Mouse (Mus musculus): ENCODE data around the gene Wdfy2. TPM values are rescaled to one million over a fixed set of nuclear protein-coding genes. Genes with fewer than 3 reads are reported as not detected.

The Wdfy2 gene
- polyA plus RNA-seq, 1 experiment from 2014 or later, result 7.6 TPM

DNA sequence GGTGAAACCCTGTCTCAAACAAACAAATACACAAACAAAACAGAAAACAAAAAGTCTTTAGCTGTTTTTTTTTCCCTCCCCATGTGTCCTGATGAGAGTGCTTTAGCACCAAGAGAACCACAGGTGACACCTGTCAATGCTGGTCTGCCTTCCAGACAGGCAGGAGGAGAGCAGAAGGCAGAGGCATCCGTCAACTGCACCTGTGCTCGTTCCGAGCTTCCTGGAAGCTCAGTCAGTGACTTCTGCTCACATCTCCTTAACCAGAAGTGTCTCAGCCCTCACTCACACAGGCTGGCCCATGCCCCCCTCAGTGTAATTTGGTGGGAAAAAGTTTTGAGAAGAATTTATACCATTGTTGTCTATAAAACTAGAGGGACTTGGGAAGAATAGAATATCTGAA, 15.4 kb downstream of the Wdfy2 start:
- Histone ChIP-seq H3K4me1 (replicated peaks; ENCODE audit: control insufficient read depth, insufficient read depth, low read length) (peaks cover 11% of the 10 kb centered on the region), H3K4me3 (ENCODE audit: low read depth, low read length) (no peak overlapping the region), H3K27me3 (replicated peaks; ENCODE audit: control insufficient read depth, insufficient read depth, low read length) (no peaks in the 10 kb centered on the region), H3K4me2 (ENCODE audit: low read length) (no peak overlapping the region), H3K9ac (ENCODE audit: low read length) (no peak overlapping the region), H3K27ac (ENCODE audit: low read depth) (no peak overlapping the region), H3K36me3 (ENCODE audit: control insufficient read depth, insufficient read depth, low read length) (no peaks in the 10 kb centered on the region), H3K9me3 (ENCODE audit: control insufficient read depth, low read length) (no peaks in the 10 kb centered on the region)
- WGBS, result 75% methylated on average over 3 of the region's 3 CpGs
- DNase-seq (ENCODE audit: low spot score) (no peak), ATAC-seq (replicated peaks; ENCODE audit: low FRiP score, low TSS enrichment, low read depth) (no peak)

DNA sequence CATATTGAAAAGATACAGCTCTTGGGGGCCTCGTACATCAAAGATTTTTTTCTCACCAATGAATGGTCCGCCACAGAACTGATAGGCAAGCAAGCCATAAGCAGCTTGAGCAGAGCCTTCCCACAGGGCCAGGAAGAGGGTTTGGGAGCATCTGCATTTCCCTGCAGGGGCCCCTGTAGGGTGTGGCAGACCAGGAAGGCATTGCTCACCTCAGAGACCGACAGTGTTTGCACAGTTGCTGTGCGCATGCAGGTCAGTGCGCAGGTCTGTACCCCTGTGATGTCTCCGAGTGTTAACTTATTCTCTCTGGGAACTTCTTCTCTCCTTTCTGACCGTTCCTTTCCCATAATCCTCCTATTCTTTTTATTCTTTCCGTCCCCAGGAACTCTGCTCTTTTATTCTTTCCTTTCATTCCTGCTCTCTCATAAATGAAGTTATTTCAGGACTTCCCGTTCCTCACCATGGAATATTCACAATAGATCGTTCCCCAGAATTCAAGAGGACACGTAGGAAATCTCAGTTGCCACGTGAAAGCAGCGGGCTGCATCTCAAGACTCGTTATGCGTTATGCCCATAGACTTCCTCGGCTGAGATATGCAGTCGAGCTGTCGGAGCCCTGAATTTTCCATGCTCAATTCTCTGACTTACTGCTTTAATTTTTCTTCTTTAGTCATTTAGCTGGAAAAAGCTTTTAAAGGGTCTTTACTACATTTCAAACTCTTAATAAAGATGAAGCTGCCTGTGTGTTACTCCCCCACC, 17.8 kb downstream of the Wdfy2 start:
- Histone ChIP-seq H3K36me3 (ENCODE audit: control insufficient read depth, insufficient read depth, low read length) (no peaks in the 10 kb centered on the region), H3K27me3 (replicated peaks; ENCODE audit: control insufficient read depth, insufficient read depth, low read length) (no peaks in the 10 kb centered on the region), H3K4me1 (replicated peaks; ENCODE audit: control insufficient read depth, insufficient read depth, low read length) (peaks cover 11% of the 10 kb centered on the region), H3K4me2 (ENCODE audit: low read length) (no peak overlapping the region), H3K9ac (ENCODE audit: low read length) (no peak overlapping the region), H3K27ac (ENCODE audit: low read depth) (no peak overlapping the region), H3K4me3 (ENCODE audit: low read depth, low read length) (no peak overlapping the region), H3K9me3 (ENCODE audit: control insufficient read depth, low read length) (no peaks in the 10 kb centered on the region)
- 74% methylated on average over 18 of the region's 18 CpGs for WGBS
- DNase-seq (ENCODE audit: low spot score) (no peak), ATAC-seq (replicated peaks; ENCODE audit: low FRiP score, low TSS enrichment, low read depth) (no peak)

DNA sequence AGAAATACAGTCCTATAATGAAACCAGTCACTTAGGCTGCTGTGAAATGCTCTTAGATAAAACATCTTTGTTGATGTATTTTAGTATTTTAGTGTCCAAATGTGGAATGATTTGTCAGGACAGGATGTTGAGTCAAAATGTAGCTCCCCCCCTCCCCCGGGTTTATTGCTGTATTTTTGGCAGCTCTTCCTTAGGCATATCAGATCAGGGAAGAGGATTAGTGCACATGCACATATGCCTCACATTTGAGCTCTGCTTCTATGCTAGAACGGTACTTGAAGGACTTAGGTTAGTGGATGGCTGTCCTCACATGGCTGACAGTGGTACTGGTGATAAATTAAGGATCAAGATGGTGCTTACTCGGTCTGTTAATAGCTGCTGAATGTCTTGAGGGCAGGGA, 18.4 kb downstream of the Wdfy2 start:
- no peak for ATAC-seq (replicated peaks; ENCODE audit: low FRiP score, low TSS enrichment, low read depth)
- no peaks in the 10 kb centered on the region for H3K9me3 ChIP-seq (ENCODE audit: control insufficient read depth, low read length)
- no peak overlapping the region for H3K9ac ChIP-seq (ENCODE audit: low read length)
- no peak overlapping the region for H3K4me3 ChIP-seq (ENCODE audit: low read depth, low read length)
- H3K4me2 ChIP-seq (ENCODE audit: low read length), result no peak overlapping the region
- peaks cover 11% of the 10 kb centered on the region for H3K4me1 ChIP-seq (replicated peaks; ENCODE audit: control insufficient read depth, insufficient read depth, low read length)
- no peak overlapping the region for H3K27ac ChIP-seq (ENCODE audit: low read depth)
- 64% methylated on average over 3 of the region's 3 CpGs for WGBS
- DNase-seq (ENCODE audit: low spot score), result no peak
- H3K36me3 ChIP-seq (ENCODE audit: control insufficient read depth, insufficient read depth, low read length), result no peaks in the 10 kb centered on the region
- H3K27me3 ChIP-seq (replicated peaks; ENCODE audit: control insufficient read depth, insufficient read depth, low read length), result no peaks in the 10 kb centered on the region

DNA sequence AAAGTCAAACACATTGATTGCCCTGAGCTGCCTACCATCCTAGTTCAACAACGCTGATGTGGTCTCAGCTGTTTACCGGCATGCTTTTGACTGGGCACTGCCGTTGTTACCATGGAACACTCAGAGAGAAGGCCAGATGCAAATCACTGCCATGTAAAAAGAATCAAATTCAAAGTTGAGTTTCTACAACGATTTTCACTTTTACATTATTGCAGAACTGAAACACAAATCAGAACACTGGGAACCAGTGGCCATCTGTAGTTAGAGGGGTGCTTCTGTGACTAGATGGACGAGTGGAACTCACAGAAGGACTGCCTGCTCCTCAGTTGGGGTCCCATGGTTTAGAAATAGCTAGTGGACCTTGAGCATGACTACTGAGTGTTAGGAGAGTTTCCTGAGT, 19.0 kb downstream of the Wdfy2 start:
- 88% methylated on average over 5 of the region's 5 CpGs for WGBS
- Histone ChIP-seq H3K4me3 (ENCODE audit: low read depth, low read length) (no peak overlapping the region), H3K36me3 (ENCODE audit: control insufficient read depth, insufficient read depth, low read length) (no peaks in the 10 kb centered on the region), H3K4me1 (replicated peaks; ENCODE audit: control insufficient read depth, insufficient read depth, low read length) (peaks cover 11% of the 10 kb centered on the region), H3K27me3 (replicated peaks; ENCODE audit: control insufficient read depth, insufficient read depth, low read length) (no peaks in the 10 kb centered on the region), H3K4me2 (ENCODE audit: low read length) (no peak overlapping the region), H3K9ac (ENCODE audit: low read length) (no peak overlapping the region), H3K9me3 (ENCODE audit: control insufficient read depth, low read length) (no peaks in the 10 kb centered on the region), H3K27ac (ENCODE audit: low read depth) (no peak overlapping the region)
- no peak for DNase-seq (ENCODE audit: low spot score)
- no peak for ATAC-seq (replicated peaks; ENCODE audit: low FRiP score, low TSS enrichment, low read depth)

DNA sequence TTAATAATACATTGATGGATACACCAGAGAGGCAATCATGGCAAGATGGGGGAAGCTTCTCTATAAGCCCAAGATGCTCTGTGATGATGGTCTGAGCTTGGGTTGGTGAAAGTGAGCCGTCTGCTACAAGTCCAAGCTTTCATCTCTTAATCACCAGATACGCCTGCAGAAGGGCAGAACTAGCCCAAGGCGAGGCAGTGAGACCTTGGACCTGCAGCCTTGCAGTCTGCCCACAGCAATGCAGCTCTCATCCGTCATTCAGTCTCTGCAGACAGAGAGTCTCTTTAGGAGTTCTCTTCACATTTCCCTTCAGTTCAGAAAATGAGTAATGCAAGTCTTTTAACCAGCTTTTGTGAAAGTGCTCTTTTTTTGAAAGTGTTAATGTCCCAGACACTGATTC, 20.4 kb downstream of the Wdfy2 start:
- Histone ChIP-seq H3K36me3 (ENCODE audit: control insufficient read depth, insufficient read depth, low read length) (no peaks in the 10 kb centered on the region), H3K4me1 (replicated peaks; ENCODE audit: control insufficient read depth, insufficient read depth, low read length) (peaks cover 11% of the 10 kb centered on the region), H3K9me3 (ENCODE audit: control insufficient read depth, low read length) (no peaks in the 10 kb centered on the region), H3K4me2 (ENCODE audit: low read length) (no peak overlapping the region), H3K9ac (ENCODE audit: low read length) (no peak overlapping the region), H3K27ac (ENCODE audit: low read depth) (no peak overlapping the region), H3K27me3 (replicated peaks; ENCODE audit: control insufficient read depth, insufficient read depth, low read length) (no peaks in the 10 kb centered on the region), H3K4me3 (ENCODE audit: low read depth, low read length) (no peak overlapping the region)
- no peak for DNase-seq (ENCODE audit: low spot score)
- 63% methylated on average over 4 of the region's 4 CpGs for WGBS
- no peak for ATAC-seq (replicated peaks; ENCODE audit: low FRiP score, low TSS enrichment, low read depth)

DNA sequence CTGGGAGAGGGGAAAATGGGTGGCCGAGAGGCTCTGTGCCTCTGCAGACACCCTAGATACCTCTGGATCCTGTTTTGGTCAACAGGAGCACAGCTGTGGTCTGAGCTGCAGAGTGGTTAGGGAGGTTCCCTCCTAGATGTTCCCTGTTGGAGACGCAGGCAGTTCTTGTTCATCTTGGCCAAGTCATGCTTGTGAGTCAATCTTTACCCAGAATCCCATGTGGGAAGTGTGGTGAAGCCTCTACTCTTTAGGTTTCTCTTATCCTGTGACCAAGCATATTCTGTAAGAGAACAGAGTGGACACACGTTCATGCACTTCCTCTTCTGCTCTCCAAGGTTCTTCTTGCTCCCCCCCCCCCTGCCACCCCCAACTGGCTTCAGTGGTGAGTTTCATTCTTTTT, 20.8 kb downstream of the Wdfy2 start:
- no peak for ATAC-seq (replicated peaks; ENCODE audit: low FRiP score, low TSS enrichment, low read depth)
- H3K9me3 ChIP-seq (ENCODE audit: control insufficient read depth, low read length), result no peaks in the 10 kb centered on the region
- no peak overlapping the region for H3K27ac ChIP-seq (ENCODE audit: low read depth)
- H3K4me1 ChIP-seq (replicated peaks; ENCODE audit: control insufficient read depth, insufficient read depth, low read length), result peaks cover 11% of the 10 kb centered on the region
- WGBS, result 74% methylated on average over 3 of the region's 3 CpGs
- H3K4me3 ChIP-seq (ENCODE audit: low read depth, low read length), result no peak overlapping the region
- H3K36me3 ChIP-seq (ENCODE audit: control insufficient read depth, insufficient read depth, low read length), result no peaks in the 10 kb centered on the region
- no peak overlapping the region for H3K4me2 ChIP-seq (ENCODE audit: low read length)
- no peak overlapping the region for H3K9ac ChIP-seq (ENCODE audit: low read length)
- DNase-seq (ENCODE audit: low spot score), result no peak
- no peaks in the 10 kb centered on the region for H3K27me3 ChIP-seq (replicated peaks; ENCODE audit: control insufficient read depth, insufficient read depth, low read length)

DNA sequence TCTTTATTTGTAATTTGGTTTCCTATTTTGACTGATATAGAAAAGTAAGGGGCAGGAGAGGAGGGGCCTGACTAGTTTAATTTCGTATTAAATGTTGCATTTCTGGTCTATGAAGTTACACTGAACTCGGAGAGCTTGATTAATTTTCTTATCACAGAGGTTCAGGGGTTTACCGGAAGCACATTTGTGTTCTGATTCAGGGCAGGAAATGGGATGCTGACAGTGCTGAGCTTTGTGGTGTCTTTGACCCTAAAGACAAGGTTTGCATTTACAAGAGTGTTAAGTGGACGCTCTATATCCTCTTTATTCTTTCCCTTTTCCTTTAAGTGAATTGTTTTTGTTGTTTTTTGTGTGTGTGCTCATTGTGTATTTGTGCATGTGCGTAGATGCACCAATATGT, 25.1 kb downstream of the Wdfy2 start:
- no peaks in the 10 kb centered on the region for H3K9me3 ChIP-seq (ENCODE audit: control insufficient read depth, low read length)
- H3K27me3 ChIP-seq (replicated peaks; ENCODE audit: control insufficient read depth, insufficient read depth, low read length), result no peaks in the 10 kb centered on the region
- no peak overlapping the region for H3K27ac ChIP-seq (ENCODE audit: low read depth)
- H3K4me2 ChIP-seq (ENCODE audit: low read length), result no peak overlapping the region
- H3K4me1 ChIP-seq (replicated peaks; ENCODE audit: control insufficient read depth, insufficient read depth, low read length), result no peaks in the 10 kb centered on the region
- no peak overlapping the region for H3K4me3 ChIP-seq (ENCODE audit: low read depth, low read length)
- no peak for DNase-seq (ENCODE audit: low spot score)
- WGBS, result 80% methylated on average over 5 of the region's 5 CpGs
- H3K9ac ChIP-seq (ENCODE audit: low read length), result no peak overlapping the region
- no peak for ATAC-seq (replicated peaks; ENCODE audit: low FRiP score, low TSS enrichment, low read depth)
- no peaks in the 10 kb centered on the region for H3K36me3 ChIP-seq (ENCODE audit: control insufficient read depth, insufficient read depth, low read length)

DNA sequence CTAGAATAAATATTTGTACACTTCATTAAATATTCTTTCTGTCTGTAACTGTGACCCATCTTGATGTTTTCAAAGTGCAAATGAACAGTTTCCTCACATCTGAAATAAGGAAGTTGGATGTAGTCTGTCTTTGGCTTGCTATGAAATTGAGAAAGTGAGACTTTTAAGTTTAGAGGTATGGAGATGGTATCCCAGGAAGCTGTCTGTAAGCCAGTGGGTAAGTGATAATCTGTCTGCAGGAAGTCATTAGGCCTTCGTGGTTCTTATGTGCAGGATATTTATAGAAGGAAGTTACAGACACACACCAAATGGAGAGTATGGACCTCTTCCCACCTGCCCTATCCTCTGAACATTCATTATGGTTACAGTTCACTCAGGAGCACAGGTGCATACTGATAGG, 26.8 kb downstream of the Wdfy2 start:
- H3K4me3 ChIP-seq (ENCODE audit: low read depth, low read length), result no peak overlapping the region
- ATAC-seq (replicated peaks; ENCODE audit: low FRiP score, low TSS enrichment, low read depth), result no peak
- 11% methylated on average over 1 of the region's 1 CpGs for WGBS
- H3K4me2 ChIP-seq (ENCODE audit: low read length), result no peak overlapping the region
- H3K36me3 ChIP-seq (ENCODE audit: control insufficient read depth, insufficient read depth, low read length), result no peaks in the 10 kb centered on the region
- no peaks in the 10 kb centered on the region for H3K27me3 ChIP-seq (replicated peaks; ENCODE audit: control insufficient read depth, insufficient read depth, low read length)
- no peak overlapping the region for H3K9ac ChIP-seq (ENCODE audit: low read length)
- no peak for DNase-seq (ENCODE audit: low spot score)
- no peaks in the 10 kb centered on the region for H3K9me3 ChIP-seq (ENCODE audit: control insufficient read depth, low read length)
- H3K27ac ChIP-seq (ENCODE audit: low read depth), result no peak overlapping the region
- no peaks in the 10 kb centered on the region for H3K4me1 ChIP-seq (replicated peaks; ENCODE audit: control insufficient read depth, insufficient read depth, low read length)

DNA sequence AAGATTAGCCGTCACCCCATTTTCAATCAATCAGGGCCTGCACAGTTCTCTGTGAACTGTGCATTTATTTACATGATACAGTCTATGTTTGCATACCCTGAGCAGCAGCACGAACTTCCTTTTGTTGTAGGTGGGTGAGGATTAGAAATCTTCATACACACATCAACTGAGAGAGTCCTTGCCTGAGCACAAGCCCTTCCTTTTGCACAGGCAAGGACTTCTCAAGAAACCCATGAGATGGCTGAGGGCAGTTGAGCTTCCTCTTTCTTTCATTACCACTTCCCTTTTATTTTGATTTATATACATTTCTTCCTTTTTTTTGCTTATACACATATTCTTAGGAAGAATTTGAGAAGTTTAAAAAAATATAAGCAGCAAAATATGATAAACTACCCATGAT, 27.9 kb downstream of the Wdfy2 start:
- Histone ChIP-seq H3K4me3 (ENCODE audit: low read depth, low read length) (no peak overlapping the region), H3K4me1 (replicated peaks; ENCODE audit: control insufficient read depth, insufficient read depth, low read length) (no peaks in the 10 kb centered on the region), H3K27ac (ENCODE audit: low read depth) (no peak overlapping the region), H3K9ac (ENCODE audit: low read length) (no peak overlapping the region), H3K9me3 (ENCODE audit: control insufficient read depth, low read length) (no peaks in the 10 kb centered on the region; the same call in 1 of the 2 replicates), H3K4me2 (ENCODE audit: low read length) (no peak overlapping the region), H3K36me3 (ENCODE audit: control insufficient read depth, insufficient read depth, low read length) (no peaks in the 10 kb centered on the region), H3K27me3 (replicated peaks; ENCODE audit: control insufficient read depth, insufficient read depth, low read length) (no peaks in the 10 kb centered on the region)
- DNase-seq (ENCODE audit: low spot score) (no peak), ATAC-seq (replicated peaks; ENCODE audit: low FRiP score, low TSS enrichment, low read depth) (no peak)
- 52% methylated on average over 2 of the region's 2 CpGs for WGBS
